Comparison of ENCODE assay signal across 8 mouse cellular contexts in the genomic region with DNA sequence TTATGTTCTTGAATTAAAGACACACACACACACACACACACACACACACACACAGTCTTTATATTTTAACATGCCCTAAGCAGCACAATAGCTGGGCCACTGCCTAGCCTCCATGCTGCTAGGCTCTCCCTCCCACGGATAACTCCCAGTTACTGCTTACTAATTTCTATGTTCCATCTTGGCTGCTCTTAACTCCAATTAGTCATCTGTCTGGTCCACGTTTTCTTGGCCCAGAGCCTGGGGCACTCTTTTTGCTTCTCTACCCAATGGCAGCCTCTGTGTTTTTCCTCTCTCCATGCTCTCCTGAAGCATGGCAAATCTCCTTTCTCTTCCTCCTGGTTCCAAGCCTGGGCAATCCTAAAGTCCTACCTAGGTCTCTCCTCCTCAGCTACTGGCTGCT.
DNase-seq lines count a peak whose midpoint lies in the region; ATAC-seq lines count a peak whose summit lies in the region.

No protein-coding gene starts in this region.

- ATAC-seq in cerebellum, adult (ENCODE audit: insufficient number of reproducible peaks, low FRiP score, low TSS enrichment) = no peak

- peak; percentile 24 for DNase-seq in cerebellum, adult 11 months
- DNase-seq in testis, postnatal 10 days (ENCODE audit: low spot score) = peak; percentile 56
- no peak for DNase-seq in testis, postnatal 14 days (ENCODE audit: low spot score)
- peak; percentile 77 for DNase-seq in layer of hippocampus, adult 9-11 months
- DNase-seq in thymus, postnatal 36 days = no peak
- no peak for DNase-seq in spleen, adult 18-20 months
- DNase-seq in lung, postnatal 10 days = no peak

Comparison
In these comparisons a context has a peak if more than half of its experiments do, and no peak if none do; other contexts are left out.
1. DNase-seq: peak in cerebellum, adult 11 months (single experiment), testis, postnatal 10 days (single experiment) and layer of hippocampus, adult 9-11 months (single experiment); none in testis, postnatal 14 days (single experiment), thymus, postnatal 36 days (0 of 2), spleen, adult 18-20 months (0 of 2) and lung, postnatal 10 days (single experiment).